ENCODE assay signal across 8 mouse cellular contexts in genomic region chr17:47833628-47834481, GRCm38 (mm10). TPM values are rescaled to one million over a fixed set of nuclear protein-coding genes. Genes with fewer than 3 reads are reported as not detected.
DNase-seq lines count a peak whose midpoint lies in the region; ATAC-seq and TF ChIP-seq lines count a peak whose summit lies in the region.

No protein-coding gene starts in this region.

- peak overlapping the region; percentile 88 for H3K4me2 ChIP-seq in lung, embryonic 15.5 days
- peak overlapping the region; percentile 98 for H3K4me2 ChIP-seq in forebrain, embryonic 16.5 days (ENCODE audit: low read length)
- H3K4me2 ChIP-seq in limb, embryonic 15.5 days = peak overlapping the region; percentile 54

- 2% methylated on average over 45 of the region's 45 CpGs for WGBS in lung, embryonic 15.5 days
- WGBS in forebrain, embryonic 16.5 days = 1% methylated on average over 45 of the region's 45 CpGs
- WGBS in limb, embryonic 15.5 days = 1% methylated on average over 45 of the region's 45 CpGs
- WGBS in olfactory bulb, adult 2 months = 2% methylated on average over 45 of the region's 45 CpGs

- peak overlapping the region; percentile 76 for H3K4me3 ChIP-seq in lung, embryonic 15.5 days
- peak overlapping the region; percentile 61 for H3K4me3 ChIP-seq in forebrain, embryonic 16.5 days (replicated peaks; ENCODE audit: low read length)
- peak overlapping the region; percentile 88 for H3K4me3 ChIP-seq in limb, embryonic 15.5 days
- H3K4me3 ChIP-seq in olfactory bulb, adult 2 months (ENCODE audit: insufficient read depth, low read depth, low read length) = peak overlapping the region; percentile 36; the same call in 1 of the 2 replicates

- no peak; the same call in 1 of the 2 replicates for ATAC-seq in lung, embryonic 15.5 days (ENCODE audit: borderline replicate concordance, extremely low read depth, low FRiP score, low TSS enrichment)
- ATAC-seq in forebrain, embryonic 16.5 days = no peak
- no peak for ATAC-seq in limb, embryonic 15.5 days (ENCODE audit: insufficient number of reproducible peaks, low FRiP score, low TSS enrichment, low read depth)

- peak overlapping the region; percentile 94 for H3K27ac ChIP-seq in lung, embryonic 15.5 days
- H3K27ac ChIP-seq in forebrain, embryonic 16.5 days (ENCODE audit: low read length) = no peak overlapping the region
- H3K27ac ChIP-seq in limb, embryonic 15.5 days = peak overlapping the region; percentile 93
- H3K27ac ChIP-seq in olfactory bulb, adult 2 months (ENCODE audit: insufficient read depth, low read depth, low read length) = no peak overlapping the region

- no peaks in the 10 kb centered on the region for H3K9me3 ChIP-seq in lung, embryonic 15.5 days
- no peaks in the 10 kb centered on the region for H3K9me3 ChIP-seq in forebrain, embryonic 16.5 days (ENCODE audit: control insufficient read depth, low read length)
- H3K9me3 ChIP-seq in limb, embryonic 15.5 days = no peaks in the 10 kb centered on the region

- H3K36me3 ChIP-seq in lung, embryonic 15.5 days = peaks cover 9% of the 10 kb centered on the region
- H3K36me3 ChIP-seq in forebrain, embryonic 16.5 days (ENCODE audit: control insufficient read depth, insufficient read depth) = no peaks in the 10 kb centered on the region
- H3K36me3 ChIP-seq in limb, embryonic 15.5 days = peaks cover 15% of the 10 kb centered on the region

- no peak for DNase-seq in lung, postnatal 25 days (ENCODE audit: low spot score)
- DNase-seq in cerebellum, postnatal 36 days = no peak
- DNase-seq in right cerebral cortex, postnatal 25 days = no peak
- no peak for DNase-seq in layer of hippocampus, postnatal 36 days

- peaks cover 55% of the 10 kb centered on the region for H3K4me1 ChIP-seq in lung, embryonic 15.5 days
- peaks cover 22% of the 10 kb centered on the region for H3K4me1 ChIP-seq in forebrain, embryonic 16.5 days (replicated peaks; ENCODE audit: control insufficient read depth, insufficient read depth, low read length)
- peaks cover 51% of the 10 kb centered on the region for H3K4me1 ChIP-seq in limb, embryonic 15.5 days
- H3K4me1 ChIP-seq in olfactory bulb, adult 2 months (ENCODE audit: control insufficient read depth, insufficient read depth, low read length) = peaks cover 21% of the 10 kb centered on the region

- no peaks in the 10 kb centered on the region for H3K27me3 ChIP-seq in lung, embryonic 15.5 days
- H3K27me3 ChIP-seq in forebrain, embryonic 16.5 days (replicated peaks; ENCODE audit: control insufficient read depth, insufficient read depth, low read length) = peaks cover 26% of the 10 kb centered on the region
- 0 out of 2 replicates have a peak, but pooled peaks cover 6% of the 10 kb centered on the region for H3K27me3 ChIP-seq in limb, embryonic 15.5 days

- no peak for TF ChIP-seq CTCF in olfactory bulb, adult 2 months (IDR thresholded peaks at IDR 0.05; ENCODE audit: insufficient read depth, low read depth, low read length)

- peak overlapping the region; percentile 67 for H3K9ac ChIP-seq in lung, embryonic 15.5 days
- H3K9ac ChIP-seq in forebrain, embryonic 16.5 days (replicated peaks; ENCODE audit: low read depth, low read length) = peak overlapping the region; percentile 71
- H3K9ac ChIP-seq in limb, embryonic 15.5 days = peak overlapping the region; percentile 73

- no peak for TF ChIP-seq POLR2A in olfactory bulb, adult 2 months (IDR thresholded peaks at IDR 0.05; ENCODE audit: insufficient read depth, low read depth, low read length)

RNA-seq across cellular contexts. Expression of gene Mdfi, which starts 0.6 kb away (rescaled TPM):
- 19.3 and 20.6 TPM in 2 replicates for polyA plus RNA-seq in lung, embryonic 15.5 days (2015; fragmentation: Nextera tagmentation; extraction: Ambion mirVana)
- 2.0 and 2.5 TPM in 2 replicates for polyA plus RNA-seq in forebrain, embryonic 16.5 days (2015; fragmentation: Nextera tagmentation; extraction: Ambion mirVana)
- 17.5 and 18.2 TPM in 2 replicates for polyA plus RNA-seq in limb, embryonic 15.5 days (2015; fragmentation: Nextera tagmentation; extraction: Ambion mirVana)
- polyA plus RNA-seq in olfactory bulb, adult 2 months (2012; ENCODE audit: insufficient read depth, insufficient read length, low replicate concordance, missing spikeins) = not detected in 2 replicates
- under 1 TPM; 0.40 to 0.91 TPM for total RNA-seq in layer of hippocampus, postnatal 36 days (2021)

Comparison
In these comparisons a context has a peak if more than half of its experiments do, and no peak if none do; other contexts are left out.
1. H3K27ac ChIP-seq: peak in lung, embryonic 15.5 days (single experiment) and limb, embryonic 15.5 days (single experiment); none in forebrain, embryonic 16.5 days (single experiment) and olfactory bulb, adult 2 months (single experiment).
2. H3K4me3 ChIP-seq: peak in every context shown above with its lines; median percentile 88 in limb, embryonic 15.5 days; 76 in lung, embryonic 15.5 days; 61 in forebrain, embryonic 16.5 days; 36 in olfactory bulb, adult 2 months.
3. Peak in every context shown above with its lines, with median percentiles within 50 percentile points of each other: H3K4me2 ChIP-seq and H3K9ac ChIP-seq.